Comparison of ENCODE assay signal across 18 mouse cellular contexts in the genomic region with DNA sequence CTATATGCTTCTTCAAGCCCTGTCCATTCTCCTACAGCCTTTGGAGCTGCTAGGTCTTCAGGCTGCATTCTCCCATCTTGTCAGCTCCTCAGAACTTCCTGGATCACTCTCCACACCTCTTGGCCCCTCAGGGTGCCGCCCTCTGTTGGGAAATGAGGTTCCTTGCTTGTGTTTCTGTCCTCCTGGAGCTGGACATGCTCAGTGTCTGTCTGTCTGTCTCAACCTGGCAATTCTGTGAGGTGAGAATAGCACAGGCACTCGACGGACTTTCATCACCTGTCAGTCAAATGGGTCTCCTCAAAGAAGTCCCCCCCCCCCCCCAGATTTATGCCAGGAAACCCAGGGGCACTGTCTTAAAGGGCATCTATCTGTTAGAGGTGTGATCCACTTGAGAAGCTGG. TPM values are rescaled to one million over a fixed set of nuclear protein-coding genes. Genes with fewer than 3 reads are reported as not detected.
DNase-seq lines count a peak whose midpoint lies in the region; ATAC-seq and TF ChIP-seq lines count a peak whose summit lies in the region.
"Had no signal": no experiment of that assay in that cellular context is flagged by ENCODE, and none has a peak within 500 bp of the region (broad histone marks: within the 10 kb centered on the region; RNA-seq: fewer than 3 reads in every experiment).

No protein-coding gene starts in this region.

- intact Hi-C loops in left cerebral cortex, postnatal 14 days (cut with DNase I) = no loop called here

- DNase-seq in kidney, postnatal 10 days = no peak
- no peak for DNase-seq in lung, embryonic 14.5 days
- DNase-seq in lung, postnatal 25 days (ENCODE audit: low spot score) = no peak
- DNase-seq in intestine, embryonic 14.5 days (ENCODE audit: low spot score) = no peak
- DNase-seq in left cerebral cortex, postnatal 14 days (ENCODE audit: low spot score in 2 of 2) = no peak
- DNase-seq: adrenal gland, postnatal 25 days; cerebellum, adult 8-10 months; gastrocnemius, postnatal 36 days; heart, postnatal 36 days had no signal

- peak overlapping the region; percentile 39 for H3K4me2 ChIP-seq in kidney, embryonic 15.5 days
- peak overlapping the region; percentile 15 for H3K4me2 ChIP-seq in lung, embryonic 14.5 days
- peak overlapping the region; percentile 20; the same call in 1 of the 2 replicates for H3K4me2 ChIP-seq in intestine, embryonic 14.5 days (ENCODE audit: low read length)
- peak overlapping the region; percentile 53 for H3K4me2 ChIP-seq in intestine, postnatal 0 days (replicated peaks; ENCODE audit: low read depth)
- H3K4me2 ChIP-seq: forebrain, embryonic 13.5 days; heart, embryonic 15.5 days; hindbrain, embryonic 13.5 days; limb, embryonic 12.5 days; liver, embryonic 15.5 days; midbrain, embryonic 12.5 days had no signal

- 51% methylated on average over 3 of the region's 3 CpGs for WGBS in kidney, embryonic 15.5 days
- WGBS in lung, embryonic 14.5 days = 39% methylated on average over 3 of the region's 3 CpGs
- 62% methylated on average over 3 of the region's 3 CpGs for WGBS in intestine, embryonic 14.5 days
- WGBS in intestine, postnatal 0 days = 39% methylated on average over 3 of the region's 3 CpGs

- H3K36me3 ChIP-seq in kidney, embryonic 15.5 days = no peaks in the 10 kb centered on the region
- no peaks in the 10 kb centered on the region for H3K36me3 ChIP-seq in lung, embryonic 14.5 days (ENCODE audit: insufficient read depth)
- no peaks in the 10 kb centered on the region for H3K36me3 ChIP-seq in intestine, embryonic 14.5 days (ENCODE audit: control insufficient read depth, insufficient read depth, low read length)
- H3K36me3 ChIP-seq in intestine, postnatal 0 days (ENCODE audit: control insufficient read depth, insufficient read depth) = no peaks in the 10 kb centered on the region
- H3K36me3 ChIP-seq: heart, embryonic 15.5 days; hindbrain, embryonic 13.5 days; limb, embryonic 12.5 days; liver, embryonic 15.5 days; midbrain, embryonic 12.5 days had no signal

- H3K4me3 ChIP-seq in kidney, embryonic 15.5 days (replicated peaks) = no peak overlapping the region
- H3K4me3 ChIP-seq in lung, embryonic 14.5 days (ENCODE audit: low read depth, low read length) = no peak overlapping the region
- no peak overlapping the region for H3K4me3 ChIP-seq in intestine, embryonic 14.5 days (ENCODE audit: low read depth, low read length)
- H3K4me3 ChIP-seq in intestine, postnatal 0 days (ENCODE audit: low read depth, low read length) = no peak overlapping the region
- H3K4me3 ChIP-seq: forebrain, embryonic 13.5 days; heart, embryonic 15.5 days; hindbrain, embryonic 13.5 days; layer of hippocampus, adult 2 months; limb, embryonic 12.5 days; liver, embryonic 15.5 days; midbrain, embryonic 12.5 days had no signal

- TF ChIP-seq CTCF in lung, embryonic 14.5 days (IDR thresholded peaks at IDR 0.05; ENCODE audit: low read depth) = no peak
- TF ChIP-seq CTCF in intestine, postnatal 0 days (IDR thresholded peaks at IDR 0.05; ENCODE audit: low read depth) = peak; percentile 49

- H3K27ac ChIP-seq in kidney, embryonic 15.5 days = peak overlapping the region; percentile 88
- H3K27ac ChIP-seq in lung, embryonic 14.5 days (ENCODE audit: low read depth) = 0 out of 2 replicates have a peak overlapping the region, but pooled peaks have one; percentile 26
- 0 out of 2 replicates have a peak overlapping the region, but pooled peaks have one; percentile 47 for H3K27ac ChIP-seq in intestine, embryonic 14.5 days (ENCODE audit: low read depth)
- H3K27ac ChIP-seq in intestine, postnatal 0 days (ENCODE audit: low read depth, low read length) = peak overlapping the region; percentile 77
- H3K27ac ChIP-seq: forebrain, embryonic 13.5 days; heart, embryonic 15.5 days; hindbrain, embryonic 13.5 days; layer of hippocampus, adult 2 months; limb, embryonic 12.5 days; liver, embryonic 15.5 days; midbrain, embryonic 12.5 days had no signal

- no peaks in the 10 kb centered on the region for H3K27me3 ChIP-seq in kidney, embryonic 15.5 days
- H3K27me3 ChIP-seq in lung, embryonic 14.5 days (ENCODE audit: insufficient read depth, low read length) = no peaks in the 10 kb centered on the region
- no peaks in the 10 kb centered on the region for H3K27me3 ChIP-seq in intestine, embryonic 14.5 days (replicated peaks; ENCODE audit: control insufficient read depth, insufficient read depth, low read length)
- H3K27me3 ChIP-seq in intestine, postnatal 0 days (replicated peaks; ENCODE audit: control insufficient read depth, insufficient read depth, low read length) = no peaks in the 10 kb centered on the region
- H3K27me3 ChIP-seq: forebrain, embryonic 13.5 days; heart, embryonic 15.5 days; hindbrain, embryonic 13.5 days; limb, embryonic 12.5 days; liver, embryonic 15.5 days; midbrain, embryonic 12.5 days had no signal

- H3K4me1 ChIP-seq in kidney, embryonic 15.5 days = peaks cover 81% of the 10 kb centered on the region
- peaks cover 47% of the 10 kb centered on the region for H3K4me1 ChIP-seq in lung, embryonic 14.5 days (ENCODE audit: insufficient read depth)
- peaks cover 33% of the 10 kb centered on the region for H3K4me1 ChIP-seq in intestine, embryonic 14.5 days (replicated peaks; ENCODE audit: control insufficient read depth, insufficient read depth, low read length)
- H3K4me1 ChIP-seq in intestine, postnatal 0 days (replicated peaks; ENCODE audit: control insufficient read depth, insufficient read depth, low read length) = peaks cover 21% of the 10 kb centered on the region

- H3K9ac ChIP-seq in kidney, embryonic 15.5 days = 0 out of 2 replicates have a peak overlapping the region, but pooled peaks have one; percentile 4
- no peak overlapping the region for H3K9ac ChIP-seq in lung, embryonic 14.5 days
- H3K9ac ChIP-seq in intestine, embryonic 14.5 days (ENCODE audit: low read length) = no peak overlapping the region
- H3K9ac ChIP-seq in intestine, postnatal 0 days (ENCODE audit: low read depth, low read length) = 0 out of 2 replicates have a peak overlapping the region, but pooled peaks have one; percentile 37
- H3K9ac ChIP-seq: forebrain, embryonic 13.5 days; heart, embryonic 15.5 days; hindbrain, embryonic 13.5 days; limb, embryonic 12.5 days; liver, embryonic 15.5 days; midbrain, embryonic 12.5 days had no signal

- no peak for ATAC-seq in kidney, embryonic 15.5 days (replicated peaks; ENCODE audit: low FRiP score)
- no peak for ATAC-seq in lung, embryonic 14.5 days (ENCODE audit: insufficient read depth)
- ATAC-seq in intestine, embryonic 14.5 days (replicated peaks; ENCODE audit: low FRiP score, low TSS enrichment, low read depth) = peak; percentile 42
- peak; percentile 50 for ATAC-seq in intestine, postnatal 0 days
- ATAC-seq: forebrain, embryonic 13.5 days had no signal

- H3K9me3 ChIP-seq in kidney, embryonic 15.5 days (replicated peaks) = no peaks in the 10 kb centered on the region
- H3K9me3 ChIP-seq in lung, embryonic 14.5 days (ENCODE audit: low read depth, low read length) = no peaks in the 10 kb centered on the region
- H3K9me3 ChIP-seq in intestine, embryonic 14.5 days (ENCODE audit: control insufficient read depth, low read length) = no peaks in the 10 kb centered on the region
- H3K9me3 ChIP-seq in intestine, postnatal 0 days (ENCODE audit: control insufficient read depth) = no peaks in the 10 kb centered on the region
- H3K9me3 ChIP-seq: forebrain, embryonic 13.5 days; heart, embryonic 15.5 days; hindbrain, embryonic 13.5 days; limb, embryonic 12.5 days; liver, embryonic 15.5 days; midbrain, embryonic 12.5 days had no signal

RNA-seq across cellular contexts. Expression of a gene that starts 49.2 kb away (rescaled TPM):
- polyA plus RNA-seq in kidney, embryonic 15.5 days (2015; fragmentation: Nextera tagmentation; extraction: Ambion mirVana) = 21.4 and 22.4 TPM in 2 replicates
- polyA plus RNA-seq in lung, embryonic 14.5 days (2014; fragmentation: Nextera tagmentation; extraction: Ambion mirVana) = 21.2 and 22.5 TPM in 2 replicates
- polyA plus RNA-seq in intestine, embryonic 14.5 days (2014; fragmentation: Nextera tagmentation; extraction: Ambion mirVana) = 12.6 and 13.8 TPM in 2 replicates
- polyA plus RNA-seq in intestine, postnatal 0 days (2015; fragmentation: Nextera tagmentation; extraction: Ambion mirVana) = 7.9 and 8.3 TPM in 2 replicates
- 10 to 100 TPM; 39.5 to 41.7 TPM for total RNA-seq in left cerebral cortex, postnatal 14 days (2021)

Comparison
In these comparisons a context has a peak if more than half of its experiments do, and no peak if none do; other contexts are left out.
1. H3K9ac ChIP-seq: peak in kidney, embryonic 15.5 days (single experiment) and intestine, postnatal 0 days (single experiment); none in lung, embryonic 14.5 days (single experiment) and intestine, embryonic 14.5 days (single experiment).
2. ATAC-seq: peak in intestine, embryonic 14.5 days (single experiment) and intestine, postnatal 0 days (single experiment); none in kidney, embryonic 15.5 days (single experiment) and lung, embryonic 14.5 days (single experiment).
3. H3K27ac ChIP-seq: peak in every context shown above with its lines; median percentile 88 in kidney, embryonic 15.5 days; 77 in intestine, postnatal 0 days; 47 in intestine, embryonic 14.5 days; 26 in lung, embryonic 14.5 days.
4. Peak in every context shown above with its lines, with median percentiles within 50 percentile points of each other: H3K4me2 ChIP-seq.